Mouse (Mus musculus) CH12.LX (cell line): ENCODE measurements around the gene Col9a3. TPM values are rescaled to one million over a fixed set of nuclear protein-coding genes. Genes with fewer than 3 reads are reported as not detected.

ENCODE experiments used
- DNase-seq: peaks from one replicate; pipeline ENCODE4 v3.0.0-alpha.2; 2013; ENCODE audit errors: extremely low read depth
- H3K27ac ChIP-seq: 2 replicates; pipeline ENCODE4 v1.5.1; 2012; ENCODE audit warnings: low read depth, mild to moderate bottlenecking, control low read depth, moderate library complexity; ENCODE audit not compliant: insufficient read depth
- H3K27me3 ChIP-seq: replicated peaks from 2 replicates; pipeline ENCODE3; 2012; ENCODE audit warnings: inconsistent platforms
- H3K36me3 ChIP-seq, 2 experiments: replicated peaks in 1 of 2; 2 replicates each; pipeline versions ENCODE3 to v1.6.1; 2012; ENCODE audit warnings: inconsistent platforms in 1 of 2, low read length in 1 of 2, mild to moderate bottlenecking in 1 of 2, mixed read lengths in 1 of 2, moderate library complexity in 1 of 2; ENCODE audit not compliant: control insufficient read depth in 1 of 2, insufficient read depth in 1 of 2
- H3K4me1 ChIP-seq, 2 experiments: 2 replicates each; pipeline ENCODE4 v1.6.1; 2012; ENCODE audit warnings: inconsistent platforms in 1 of 2, moderate library complexity in 1 of 2; ENCODE audit not compliant: insufficient read depth in 2 of 2, control insufficient read depth in 1 of 2
- H3K4me2 ChIP-seq: 2 replicates; pipeline ENCODE4 v1.6.1; 2012; ENCODE audit warnings: low read depth, mild to moderate bottlenecking, control low read depth; ENCODE audit not compliant: poor library complexity, insufficient read depth, severe bottlenecking
- H3K4me3 ChIP-seq, 3 experiments: fragments of 150-350 bp in 1 of 3; sonication (generic) in 1 of 3; replicated peaks in 1 of 3; 2 replicates each; pipeline versions ENCODE3 to v1.5.1; 2011 to 2012; ENCODE audit warnings: low read depth in 2 of 3, low read length in 2 of 3, mild to moderate bottlenecking in 2 of 3, moderate library complexity in 2 of 3, control low read depth in 1 of 3, improper control_type of control experiment in 1 of 3, inconsistent platforms in 1 of 3, mixed read lengths in 1 of 3; ENCODE audit not compliant: poor library complexity in 1 of 3
- H3K79me2 ChIP-seq: replicated peaks from 2 replicates; pipeline ENCODE4 v1.6.1; 2012; ENCODE audit warnings: mild to moderate bottlenecking, moderate library complexity; ENCODE audit not compliant: control insufficient read depth, poor library complexity, insufficient read depth, severe bottlenecking; ENCODE audit errors: extremely low read depth
- H3K9ac ChIP-seq: 2 replicates; pipeline ENCODE4 v1.6.1; 2012; ENCODE audit warnings: low read depth, mild to moderate bottlenecking, control low read depth, moderate library complexity; ENCODE audit not compliant: insufficient read depth
- H3K9me3 ChIP-seq: replicated peaks from 2 replicates; pipeline ENCODE3; 2012; ENCODE audit warnings: low read length, inconsistent platforms, mixed read lengths
- BHLHE40 ChIP-seq: IDR thresholded peaks from 2 replicates; pipeline ENCODE4 v1.6.1; 2011; ENCODE audit warnings: mild to moderate bottlenecking, low read depth, low read length, improper control_type of control experiment
- CHD2 ChIP-seq: IDR thresholded peaks from 2 replicates; pipeline ENCODE4 v1.6.1; 2011; ENCODE audit warnings: low read length, improper control_type of control experiment
- CTCF ChIP-seq, 2 experiments: IDR thresholded peaks in 1 of 2; conservative IDR thresholded peaks in 1 of 2; 2 replicates each; pipeline ENCODE4 v1.5.1; 2011 to 2012; ENCODE audit warnings: low read depth in 2 of 2, low read length in 2 of 2, improper control_type of control experiment in 1 of 2, inconsistent platforms in 1 of 2, mild to moderate bottlenecking in 1 of 2, moderate library complexity in 1 of 2
- EP300 ChIP-seq: IDR thresholded peaks from 2 replicates; pipeline ENCODE4 v1.6.1; 2011; ENCODE audit warnings: low read length, improper control_type of control experiment
- ETS1 ChIP-seq: conservative IDR thresholded peaks from 2 replicates; pipeline ENCODE4 v1.6.1; 2012; ENCODE audit warnings: low read depth, mild to moderate bottlenecking, inconsistent platforms, low read length, improper control_type of control experiment, moderate library complexity
- JUN ChIP-seq: IDR thresholded peaks from 2 replicates; pipeline ENCODE4 v1.6.1; 2011; ENCODE audit warnings: low read depth, mild to moderate bottlenecking, low read length, improper control_type of control experiment, moderate library complexity; ENCODE audit not compliant: insufficient read depth
- KAT2A ChIP-seq: IDR thresholded peaks from 2 replicates; pipeline ENCODE4 v1.6.1; 2012; ENCODE audit warnings: low read length, improper control_type of control experiment, inconsistent platforms; ENCODE audit not compliant: insufficient replicate concordance
- MAFK ChIP-seq: IDR thresholded peaks from 2 replicates; pipeline ENCODE4 v1.6.1; 2011; ENCODE audit warnings: low read length, improper control_type of control experiment; ENCODE audit not compliant: insufficient replicate concordance
- MEF2A ChIP-seq: IDR thresholded peaks from 2 replicates; pipeline ENCODE4 v1.6.1; 2014; ENCODE audit warnings: low read depth, mild to moderate bottlenecking, inconsistent platforms, low read length, improper control_type of control experiment, borderline replicate concordance
- POLR2A ChIP-seq: IDR thresholded peaks from 2 replicates; pipeline ENCODE4 v1.6.1; 2011; ENCODE audit warnings: low read depth, mild to moderate bottlenecking, improper control_type of control experiment, low read length
- POLR2AphosphoS2 ChIP-seq: IDR thresholded peaks from 2 replicates; pipeline ENCODE4 v1.6.1; 2011; ENCODE audit warnings: low read depth, low read length, improper control_type of control experiment
- RAD21 ChIP-seq: IDR thresholded peaks from 2 replicates; pipeline ENCODE4 v1.6.1; 2011; ENCODE audit warnings: low read depth, mild to moderate bottlenecking, low read length, improper control_type of control experiment, moderate library complexity
- SIN3A ChIP-seq: IDR thresholded peaks from 2 replicates; pipeline ENCODE4 v1.6.1; 2012; ENCODE audit warnings: low read length, improper control_type of control experiment, inconsistent platforms
- TBP ChIP-seq: conservative IDR thresholded peaks from 2 replicates; pipeline ENCODE4 v1.6.1; 2011; ENCODE audit warnings: low read depth, low read length, improper control_type of control experiment
- TCF12 ChIP-seq: IDR thresholded peaks from 2 replicates; pipeline ENCODE4 v1.6.1; 2014; ENCODE audit warnings: low read depth, mild to moderate bottlenecking, inconsistent platforms, low read length, improper control_type of control experiment
- USF1 ChIP-seq: IDR thresholded peaks from 2 replicates; pipeline ENCODE4 v1.6.1; 2014; ENCODE audit warnings: low read depth, mild to moderate bottlenecking, inconsistent platforms, low read length, improper control_type of control experiment
- ZC3H11A ChIP-seq: IDR thresholded peaks from 2 replicates; pipeline ENCODE4 v1.6.1; 2012; ENCODE audit warnings: low read depth, mild to moderate bottlenecking, inconsistent platforms, low read length, improper control_type of control experiment
- ZKSCAN1 ChIP-seq: IDR thresholded peaks from 2 replicates; pipeline ENCODE4 v1.6.1; 2012; ENCODE audit warnings: low read depth, inconsistent platforms, low read length, improper control_type of control experiment, borderline replicate concordance
- dilution Hi-C: fragments of 300-500 bp; cut with MboI; formaldehyde crosslinking; loops from 2 replicates; pipeline ENCODE4 v1.14.3; 2020; ENCODE audit warnings: low sequenced_read_pairs; ENCODE audit not compliant: extremely low pct_unique_long_range_greater_than_20kb, extremely low pct_ligation_motif_present
- in situ Hi-C: fragments of 300-500 bp; cut with MboI; formaldehyde crosslinking; loops from 3 replicates; pipeline ENCODE4 v1.14.3; 2019; ENCODE audit warnings: low sequenced_read_pairs, low pct_ligation_motif_present, low pct_unique_long_range_greater_than_20kb, mixed read lengths
- polyA plus RNA-seq: library from polyadenylated mRNA; unstranded; fragments of >175 nt; gene quantifications from 2 replicates; pipeline ENCODE4 v1.2.1, GENCODE M21; 2012; ENCODE audit warnings: low read depth; ENCODE audit not compliant: insufficient read length
- total RNA-seq, 2 experiments: library from RNA; depleted of rRNA; stranded (reverse); fragments of 300-350 nt in 1 of 2; fragments of >200 nt in 1 of 2; gene quantifications; 2 replicates each; pipeline ENCODE4 v1.2.3; 2012 to 2014

Gene Col9a3
- total and polyA plus RNA-seq, 3 experiments = 0.56 to 1.9 (median 0.87) TPM

DNA sequence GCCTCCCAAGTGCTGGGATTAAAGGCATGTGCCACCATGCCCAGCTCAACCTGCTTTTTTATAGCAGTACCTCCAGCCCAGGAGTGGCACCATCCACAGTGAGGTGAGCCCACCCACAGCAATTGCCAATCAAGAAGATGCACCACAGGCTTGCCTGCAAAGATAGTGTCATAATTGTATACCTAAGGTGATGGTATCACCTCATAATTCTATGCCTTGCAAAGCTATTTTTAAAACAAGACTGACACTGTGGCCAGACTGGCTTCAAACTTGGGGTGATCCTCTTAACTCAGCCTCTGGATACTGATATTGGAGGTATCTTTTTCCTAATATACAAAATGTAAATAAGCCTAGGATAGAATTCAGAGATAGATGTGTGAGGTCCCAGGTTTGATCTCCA is 46.0 kb downstream of the Col9a3 start:
- H3K9me3 ChIP-seq = peaks cover 34% of the 10 kb centered on the region
- TF ChIP-seq MAFK = no peak
- TF ChIP-seq CHD2 = no peak
- no peak for TF ChIP-seq BHLHE40
- no peak for TF ChIP-seq POLR2A
- TF ChIP-seq RAD21 = no peak
- TF ChIP-seq KAT2A = no peak
- TF ChIP-seq ETS1 = no peak
- TF ChIP-seq ZC3H11A = no peak
- no peak for TF ChIP-seq SIN3A
- TF ChIP-seq JUN = no peak
- TF ChIP-seq MEF2A = no peak
- TF ChIP-seq TCF12 = no peak
- TF ChIP-seq POLR2AphosphoS2 = no peak
- TF ChIP-seq EP300 = no peak
- no peak overlapping the region for H3K27ac ChIP-seq
- no peaks in the 10 kb centered on the region for H3K79me2 ChIP-seq
- in situ Hi-C loops (no loop called here), dilution Hi-C loops (no loop called here)
- H3K9ac ChIP-seq = no peak overlapping the region
- DNase-seq = no peak
- peaks cover 31% of the 10 kb centered on the region for H3K27me3 ChIP-seq
- H3K4me3 ChIP-seq = no peak overlapping the region
- H3K4me1 ChIP-seq = no peaks in the 10 kb centered on the region
- no peaks in the 10 kb centered on the region for H3K36me3 ChIP-seq
- H3K4me2 ChIP-seq = no peak overlapping the region

DNA sequence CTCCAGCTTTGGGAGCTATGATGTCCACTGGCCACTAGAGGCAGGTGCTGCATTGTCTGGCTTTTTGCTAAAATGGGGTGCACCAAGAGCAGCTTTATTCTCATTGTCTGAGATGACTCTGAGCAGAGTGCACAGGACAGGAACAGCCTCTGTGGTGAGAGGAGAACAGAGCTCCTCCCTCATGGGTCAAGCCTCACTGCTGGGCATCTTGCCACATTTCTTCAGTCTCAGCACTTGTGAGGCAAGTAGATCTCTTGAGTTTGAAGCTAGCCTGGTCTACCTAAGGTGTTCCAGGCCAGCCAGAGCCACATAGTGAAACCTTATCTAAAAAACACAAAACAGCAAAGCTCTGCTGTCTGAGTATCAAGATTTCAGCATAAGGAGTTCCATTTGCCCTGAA is 49.3 kb downstream of the Col9a3 start:
- dilution Hi-C loops = no loop called here
- in situ Hi-C loops = no loop called here
- no peak overlapping the region for H3K4me2 ChIP-seq

More for the DNA sequence above, 49.3 kb downstream of the Col9a3 start:
- Histone ChIP-seq H3K4me1 (no peaks in the 10 kb centered on the region), H3K27me3 (peaks cover 18% of the 10 kb centered on the region), H3K79me2 (no peaks in the 10 kb centered on the region), H3K27ac (no peak overlapping the region), H3K9ac (no peak overlapping the region), H3K36me3 (no peaks in the 10 kb centered on the region), H3K9me3 (peaks cover 25% of the 10 kb centered on the region), H3K4me3 (no peak overlapping the region)
- TF ChIP-seq TBP (no peak), TCF12 (no peak), USF1 (no peak), ZKSCAN1 (no peak), CTCF (conservative IDR thresholded peaks at IDR 0.05 in 1 of 2, IDR thresholded peaks at IDR 0.05 in 1 of 2; ENCODE audit: low read depth in 2 of 2, low read length in 2 of 2) (peak in 1 of 2 experiments; percentile 34; a peak in 1 of 4 replicates)
- no peak for DNase-seq
